Mouse (Mus musculus): ENCODE measurements around the gene Acsbg1.

DNA sequence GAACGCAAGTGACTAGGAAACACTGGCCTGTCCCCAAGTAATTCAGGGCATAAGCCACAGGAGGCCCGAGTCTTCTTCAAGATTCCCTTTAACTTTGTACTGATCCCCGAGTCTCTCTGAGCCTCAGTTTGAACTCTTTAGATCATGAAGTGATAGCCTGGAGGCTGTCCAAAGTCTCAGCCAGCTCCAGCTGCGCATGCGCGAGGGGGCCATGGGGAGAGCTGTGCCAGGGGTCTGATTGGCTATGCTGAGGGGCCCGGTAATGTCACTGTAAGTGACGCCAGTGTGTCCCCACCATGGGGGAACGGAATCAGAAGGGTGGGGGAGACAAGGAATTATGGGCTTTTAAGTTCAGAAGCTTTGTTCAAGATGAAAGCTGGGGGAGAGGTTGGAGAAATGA is 2.7 kb upstream of the Acsbg1 start:
- no peak for TF ChIP-seq CTCF (IDR thresholded peaks at IDR 0.05; ENCODE audit: low read depth)
- no peak for TF ChIP-seq EP300 (optimal IDR thresholded peaks at IDR 0.05)

All from stomach, postnatal 0 days (tissue).